Mouse (Mus musculus): ENCODE data around the gene Gm42791. TPM values are rescaled to one million over a fixed set of nuclear protein-coding genes. Genes with fewer than 3 reads are reported as not detected.
A peak's percentile ranks its signal among the peaks of the same experiment; 100 is the strongest.

Gene Gm42791
- total RNA-seq, 2 experiments from 2014 or later = 25.2 to 25.8 TPM

GRCm38 (mm10) chr5:148984961-148985360 lies 10.0 kb downstream of the Gm42791 start:
- Histone ChIP-seq H3K27ac (no peak overlapping the region), H3K4me3 (no peak overlapping the region)
- no peak for TF ChIP-seq CTCF (conservative IDR thresholded peaks at IDR 0.05)
- DNase-seq (ENCODE audit: low spot score in 2 of 2) = no peak

DNA sequence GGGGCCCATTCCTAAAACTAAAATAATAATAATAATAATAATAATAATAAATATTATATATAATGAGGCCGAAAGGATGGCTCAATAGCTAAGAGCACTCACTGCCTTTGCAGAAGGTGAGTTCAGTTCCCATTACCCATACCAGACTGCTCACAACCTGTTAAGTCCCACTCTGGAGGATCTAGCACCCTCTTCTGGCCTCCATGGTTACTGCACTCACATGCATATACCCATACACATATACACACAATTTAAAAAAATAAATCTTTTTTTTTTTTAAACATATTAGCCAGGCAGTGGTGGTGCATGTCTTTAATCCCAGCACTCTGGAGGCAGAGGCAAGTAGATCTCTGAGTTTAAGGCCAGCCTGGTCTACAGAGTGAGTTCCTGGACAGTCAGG lies 11.3 kb downstream of the Gm42791 start:
- H3K4me3 ChIP-seq = no peak overlapping the region
- peak; percentile 42 for TF ChIP-seq CTCF (conservative IDR thresholded peaks at IDR 0.05)
- DNase-seq (ENCODE audit: low spot score in 2 of 2) = no peak
- no peak overlapping the region for H3K27ac ChIP-seq

DNA sequence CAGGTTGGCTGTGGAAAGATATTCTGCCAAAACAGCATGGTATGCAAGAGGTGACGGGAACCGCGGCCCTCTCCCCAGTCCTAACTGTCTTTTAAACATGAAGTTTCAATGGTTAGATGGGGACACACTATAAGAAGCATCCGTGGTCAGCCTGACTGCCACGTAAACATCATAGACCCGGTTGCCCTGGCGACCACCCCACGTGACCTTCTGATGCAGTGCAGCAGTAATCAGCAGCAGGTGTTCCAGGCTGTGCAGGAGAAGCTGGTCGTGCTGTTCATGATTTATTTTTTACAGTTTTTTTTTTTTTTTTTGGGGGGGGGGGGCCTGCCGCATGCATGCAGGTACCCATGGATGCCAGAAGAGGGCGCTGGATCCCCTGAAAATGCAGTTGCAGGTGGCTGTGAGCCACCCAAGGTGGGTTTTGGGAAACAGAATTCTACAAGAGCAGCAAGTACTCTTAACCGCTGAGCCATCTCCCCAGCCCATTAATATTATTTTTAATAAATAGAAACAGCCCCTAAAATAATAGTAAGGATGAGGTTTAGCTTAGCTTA lies 11.8 kb downstream of the Gm42791 start:
- TF ChIP-seq CTCF (conservative IDR thresholded peaks at IDR 0.05) = no peak
- no peak for DNase-seq (ENCODE audit: low spot score in 2 of 2)
- Histone ChIP-seq H3K27ac (no peak overlapping the region), H3K4me3 (no peak overlapping the region)

GRCm38 (mm10) chr5:148982396-148982795 lies 12.6 kb downstream of the Gm42791 start:
- Histone ChIP-seq H3K4me3 (no peak overlapping the region), H3K27ac (no peak overlapping the region)
- no peak for DNase-seq (ENCODE audit: low spot score in 2 of 2)
- TF ChIP-seq CTCF (conservative IDR thresholded peaks at IDR 0.05) = no peak

- DNase-seq (ENCODE audit: low spot score in 2 of 2) = no peak
- TF ChIP-seq CTCF (conservative IDR thresholded peaks at IDR 0.05) = no peak
- no peak overlapping the region for H3K4me3 ChIP-seq
- no peak overlapping the region for H3K27ac ChIP-seq
Observed at GRCm38 (mm10) chr5:148980607-148981006, 14.3 kb downstream of the Gm42791 start.

DNA sequence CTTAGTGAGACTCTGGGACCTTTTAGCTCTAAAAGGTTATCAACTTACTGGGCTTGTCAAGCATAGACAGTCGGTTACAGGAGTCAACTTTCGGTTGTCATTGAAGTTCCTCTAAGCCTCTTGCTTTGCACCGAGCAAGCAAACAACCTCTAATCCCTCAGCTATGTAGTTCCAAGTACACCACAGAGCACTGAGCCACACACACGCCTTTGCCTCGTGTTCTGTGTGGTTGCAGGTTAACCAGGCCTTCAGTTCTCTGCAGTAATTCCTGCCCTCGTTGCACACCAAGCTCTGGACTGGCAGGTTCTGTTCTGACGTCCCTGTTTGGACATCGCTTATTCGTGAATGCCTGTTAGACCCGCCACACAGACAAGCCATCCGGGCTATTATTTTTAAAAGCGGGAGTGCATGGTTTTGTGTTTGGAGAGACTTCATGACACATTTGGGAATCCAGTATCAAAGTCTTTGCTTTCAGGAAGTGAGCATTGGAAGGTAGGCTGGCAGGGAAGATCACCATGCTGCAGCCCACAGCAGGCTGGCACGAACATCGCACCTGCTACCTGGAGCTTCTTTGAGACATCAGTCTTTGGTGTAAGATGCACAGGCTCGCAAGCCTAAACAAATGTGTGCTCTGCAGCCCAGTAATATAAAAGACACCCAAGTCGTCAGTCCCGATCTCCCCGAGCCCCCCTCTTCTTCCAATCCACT lies 16.3 kb downstream of the Gm42791 start:
- Histone ChIP-seq H3K4me3 (no peak overlapping the region), H3K27ac (no peak overlapping the region)
- no peak for TF ChIP-seq CTCF (conservative IDR thresholded peaks at IDR 0.05)
- DNase-seq (ENCODE audit: low spot score in 2 of 2) = no peak

GRCm38 (mm10) chr5:148977698-148978457 lies 17.1 kb downstream of the Gm42791 start:
- H3K27ac ChIP-seq = peak overlapping the region; percentile 33; the same call in 1 of the 2 replicates
- TF ChIP-seq CTCF (conservative IDR thresholded peaks at IDR 0.05) = no peak
- DNase-seq (ENCODE audit: low spot score in 2 of 2) = no peak
- no peak overlapping the region for H3K4me3 ChIP-seq

DNA sequence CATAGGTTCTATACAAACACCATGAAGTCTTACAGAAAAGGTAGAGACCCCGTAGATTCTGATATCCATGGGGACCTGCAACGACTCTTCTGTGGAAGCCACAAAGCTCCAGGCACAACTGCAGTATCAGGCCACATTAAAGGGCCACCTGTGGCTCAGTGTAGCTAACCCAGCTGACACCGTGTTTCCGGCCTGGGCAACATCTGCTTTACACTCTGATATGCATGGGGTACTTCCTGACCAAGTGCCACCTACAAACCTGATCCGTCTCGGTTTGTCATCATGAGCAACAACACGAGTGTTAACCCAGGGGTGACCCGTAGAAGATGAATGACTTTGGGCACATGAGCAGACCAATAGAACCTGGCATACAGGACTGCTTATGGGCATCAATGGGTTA lies 18.1 kb downstream of the Gm42791 start:
- Histone ChIP-seq H3K27ac (no peak overlapping the region), H3K4me3 (no peak overlapping the region)
- TF ChIP-seq CTCF (conservative IDR thresholded peaks at IDR 0.05) = no peak
- no peak for DNase-seq (ENCODE audit: low spot score in 2 of 2)

- no peak overlapping the region for H3K27ac ChIP-seq
- no peak for TF ChIP-seq CTCF (conservative IDR thresholded peaks at IDR 0.05)
- no peak for DNase-seq (ENCODE audit: low spot score in 2 of 2)
Observed at GRCm38 (mm10) chr5:148975035-148975434, 19.9 kb downstream of the Gm42791 start.

GRCm38 (mm10) chr5:148973019-148973668 lies 21.8 kb downstream of the Gm42791 start:
- no peak overlapping the region for H3K4me3 ChIP-seq
- peak; percentile 49 for TF ChIP-seq CTCF (conservative IDR thresholded peaks at IDR 0.05)
- DNase-seq (ENCODE audit: low spot score in 2 of 2) = no peak
- no peak overlapping the region for H3K27ac ChIP-seq

More at GRCm38 (mm10) chr5:148975035-148975434, 19.9 kb downstream of the Gm42791 start:
- H3K4me3 ChIP-seq = no peak overlapping the region

- no peak for DNase-seq (ENCODE audit: low spot score in 2 of 2)
- TF ChIP-seq CTCF (conservative IDR thresholded peaks at IDR 0.05) = no peak
- no peak overlapping the region for H3K27ac ChIP-seq
- no peak overlapping the region for H3K4me3 ChIP-seq
Observed at GRCm38 (mm10) chr5:148972167-148972566, 22.8 kb downstream of the Gm42791 start.

- no peak for DNase-seq (ENCODE audit: low spot score in 2 of 2)
- no peak overlapping the region for H3K4me3 ChIP-seq
- TF ChIP-seq CTCF (conservative IDR thresholded peaks at IDR 0.05) = no peak
- no peak overlapping the region for H3K27ac ChIP-seq
Observed at GRCm38 (mm10) chr5:148969648-148970047, 25.3 kb downstream of the Gm42791 start.
